Mouse (Mus musculus): ENCODE data around the gene Ppp2r5b. TPM values are rescaled to one million over a fixed set of nuclear protein-coding genes. Genes with fewer than 3 reads are reported as not detected.

Ppp2r5b gene
- polyA plus RNA-seq, 1 experiment from 2014 or later: 34.5 TPM

DNA sequence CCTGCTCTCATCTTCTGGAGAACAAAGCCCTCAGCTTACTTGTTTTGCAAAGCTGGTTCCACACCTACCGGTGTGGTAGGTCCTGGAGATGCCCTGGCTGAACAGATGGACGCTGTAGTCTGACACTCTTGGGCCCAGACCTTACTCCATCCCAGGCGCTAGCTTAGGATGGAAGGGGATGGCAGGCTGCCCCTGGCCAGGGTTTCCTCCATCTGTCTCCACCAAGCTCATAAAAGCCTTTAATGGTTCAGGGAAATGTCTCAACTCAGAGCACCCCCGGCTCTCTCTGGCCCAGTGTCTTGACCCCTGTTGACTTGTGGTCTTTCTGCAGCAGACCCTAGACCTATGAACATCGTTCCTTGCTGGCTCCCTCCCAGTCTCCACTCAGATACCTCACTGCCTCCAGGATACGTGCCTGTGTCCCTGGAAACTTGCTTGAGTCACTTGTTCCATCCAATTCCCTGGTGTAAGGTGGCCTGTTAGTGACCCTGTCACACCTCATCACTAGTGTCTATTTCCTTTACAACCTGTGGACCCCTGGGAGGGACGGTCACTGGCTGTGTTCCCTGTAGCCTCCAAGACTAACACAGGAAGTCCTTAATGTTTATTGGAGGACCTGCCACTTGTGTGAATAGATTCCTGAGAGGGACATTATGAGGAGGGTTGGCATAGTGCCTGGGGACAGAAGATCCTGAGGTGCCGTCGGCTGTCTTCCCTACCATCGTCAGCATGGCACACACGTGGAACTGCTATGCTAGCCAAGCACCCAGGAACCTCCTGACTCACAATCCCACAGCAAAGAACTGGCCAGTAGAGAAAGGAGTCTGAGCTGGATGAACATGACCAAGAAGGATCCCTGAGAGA, 31.9 kb upstream of the Ppp2r5b start:
- ATAC-seq (ENCODE audit: insufficient number of reproducible peaks, insufficient read depth, low FRiP score, low TSS enrichment): no peak
- H3K27me3 ChIP-seq: peaks cover 4% of the 10 kb centered on the region; the same call in 1 of the 2 replicates
- 68% methylated on average over 11 of the region's 11 CpGs for WGBS
- no peak overlapping the region for H3K4me3 ChIP-seq
- H3K9me3 ChIP-seq: no peaks in the 10 kb centered on the region
- 0 out of 2 replicates have a peak, but pooled peaks cover 1% of the 10 kb centered on the region for H3K36me3 ChIP-seq
- no peak overlapping the region for H3K4me2 ChIP-seq (replicated peaks)
- H3K9ac ChIP-seq: no peak overlapping the region
- H3K4me1 ChIP-seq: no peaks in the 10 kb centered on the region
- no peak overlapping the region for H3K27ac ChIP-seq

DNA sequence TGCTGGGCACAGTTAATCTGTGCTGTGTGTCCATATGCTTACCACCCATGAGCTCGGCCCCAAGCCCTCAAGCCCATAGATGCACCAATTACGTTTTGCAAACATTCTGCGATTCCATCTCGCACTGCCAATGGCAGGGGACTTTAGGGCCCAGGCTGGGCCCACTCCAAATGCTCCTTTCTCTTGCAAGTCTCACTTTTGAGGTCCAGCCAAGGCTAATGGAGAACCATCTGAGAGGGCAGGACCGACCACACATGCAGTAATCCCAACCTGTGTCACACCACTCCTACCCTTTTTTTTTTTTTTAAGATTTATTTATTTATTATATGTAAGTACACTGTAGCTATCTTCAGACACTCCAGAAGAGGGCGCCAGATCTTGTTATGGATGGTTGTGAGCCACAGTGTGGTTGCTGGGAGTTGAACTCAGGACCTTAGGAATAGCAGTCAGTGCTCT, 30.1 kb upstream of the Ppp2r5b start:
- H3K36me3 ChIP-seq: peaks cover 18% of the 10 kb centered on the region
- no peaks in the 10 kb centered on the region; the same call in 1 of the 2 replicates for H3K9me3 ChIP-seq
- ATAC-seq (ENCODE audit: insufficient number of reproducible peaks, insufficient read depth, low FRiP score, low TSS enrichment): no peak
- H3K4me3 ChIP-seq: no peak overlapping the region
- H3K4me2 ChIP-seq (replicated peaks): no peak overlapping the region
- H3K27me3 ChIP-seq: no peaks in the 10 kb centered on the region
- H3K27ac ChIP-seq: no peak overlapping the region
- 62% methylated on average over 6 of the region's 6 CpGs for WGBS
- H3K4me1 ChIP-seq: no peaks in the 10 kb centered on the region
- H3K9ac ChIP-seq: no peak overlapping the region

DNA sequence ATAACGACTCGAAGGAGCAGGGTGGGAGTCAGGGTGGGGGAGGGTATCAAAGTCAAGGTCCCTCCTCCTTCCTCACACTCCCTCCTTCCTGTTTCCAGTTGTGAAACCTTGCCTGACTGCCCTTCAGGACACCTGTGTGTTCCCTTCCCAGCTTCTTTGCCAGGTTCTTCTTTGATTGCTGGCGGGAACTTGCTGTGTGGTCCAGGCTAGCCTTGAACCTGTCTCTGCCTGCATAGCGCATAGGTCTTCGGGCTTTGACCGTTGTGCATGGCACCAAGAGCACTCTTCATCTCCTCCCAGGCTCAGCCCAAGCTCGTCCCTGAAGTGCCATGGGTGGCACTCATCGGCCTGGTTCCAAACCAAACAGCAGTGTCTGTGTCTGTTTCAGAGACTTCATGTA, 29.3 kb upstream of the Ppp2r5b start:
- H3K4me1 ChIP-seq: no peaks in the 10 kb centered on the region
- H3K4me2 ChIP-seq (replicated peaks): no peak overlapping the region
- no peak overlapping the region for H3K27ac ChIP-seq
- H3K4me3 ChIP-seq: no peak overlapping the region
- H3K27me3 ChIP-seq: no peaks in the 10 kb centered on the region
- H3K36me3 ChIP-seq: peaks cover 26% of the 10 kb centered on the region
- ATAC-seq (ENCODE audit: insufficient number of reproducible peaks, insufficient read depth, low FRiP score, low TSS enrichment): no peak
- no peaks in the 10 kb centered on the region; the same call in 1 of the 2 replicates for H3K9me3 ChIP-seq
- 89% methylated on average over 8 of the region's 8 CpGs for WGBS
- 0 out of 2 replicates have a peak overlapping the region, but pooled peaks have one; percentile 21 for H3K9ac ChIP-seq

DNA sequence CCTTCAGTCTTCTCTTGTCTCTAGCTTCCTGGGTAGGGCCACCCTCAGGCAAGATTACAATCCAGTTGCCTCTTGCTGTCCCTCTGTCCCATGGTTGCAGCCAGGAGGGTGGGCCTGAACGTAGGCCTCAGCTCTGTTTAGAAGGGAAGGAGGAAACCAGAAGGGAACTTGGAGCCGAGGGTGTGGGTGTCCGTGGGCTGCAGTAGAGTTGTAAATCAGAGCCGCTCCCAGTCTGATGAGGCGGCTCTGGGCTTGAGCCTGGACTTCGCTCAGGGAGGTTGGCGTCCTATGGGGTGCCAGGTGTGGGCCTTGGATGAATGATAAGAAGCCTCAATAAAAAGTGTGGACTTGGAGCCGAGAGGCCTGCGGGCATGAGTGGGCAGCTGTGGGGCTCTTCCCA, 28.5 kb upstream of the Ppp2r5b start:
- no peak overlapping the region for H3K27ac ChIP-seq
- no peaks in the 10 kb centered on the region for H3K4me1 ChIP-seq
- no peak for ATAC-seq (ENCODE audit: insufficient number of reproducible peaks, insufficient read depth, low FRiP score, low TSS enrichment)
- H3K4me3 ChIP-seq: no peak overlapping the region
- H3K9ac ChIP-seq: no peak overlapping the region
- no peaks in the 10 kb centered on the region; the same call in 1 of the 2 replicates for H3K9me3 ChIP-seq
- H3K4me2 ChIP-seq (replicated peaks): no peak overlapping the region
- 74% methylated on average over 9 of the region's 9 CpGs for WGBS
- H3K27me3 ChIP-seq: no peaks in the 10 kb centered on the region
- peaks cover 31% of the 10 kb centered on the region for H3K36me3 ChIP-seq

DNA sequence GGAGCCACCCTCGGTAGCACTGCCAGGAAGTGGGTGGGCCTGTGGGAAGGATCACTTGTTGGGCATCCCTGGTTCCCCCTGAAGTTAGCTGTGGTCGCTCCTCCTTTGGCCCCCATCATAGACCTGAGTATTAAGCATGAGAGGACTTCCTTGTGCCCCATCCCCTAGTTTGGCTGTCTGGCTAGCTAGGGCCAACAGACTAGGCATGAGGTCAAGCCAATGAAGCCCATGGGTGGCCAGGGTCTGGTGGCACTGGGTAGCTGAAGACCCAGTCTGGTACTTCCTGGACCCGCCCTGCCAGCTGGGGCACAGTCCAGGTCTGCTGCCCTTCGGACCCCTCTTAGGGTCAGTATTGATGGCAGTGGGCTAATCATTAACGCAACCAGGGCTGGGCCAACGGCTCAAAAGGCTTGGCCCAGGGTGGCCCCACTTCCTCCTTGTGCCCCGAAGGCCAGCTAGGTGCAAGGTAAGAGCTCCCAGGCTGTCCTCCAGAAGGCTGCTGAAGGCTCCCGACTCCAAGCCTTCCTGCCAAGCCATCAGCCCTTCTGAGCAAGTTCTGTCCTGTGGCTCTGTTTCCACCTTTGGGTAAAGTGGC, 27.3 kb upstream of the Ppp2r5b start:
- WGBS: 86% methylated on average over 8 of the region's 8 CpGs
- Histone ChIP-seq H3K36me3 (peaks cover 44% of the 10 kb centered on the region), H3K4me1 (no peaks in the 10 kb centered on the region), H3K27me3 (no peaks in the 10 kb centered on the region), H3K9ac (no peak overlapping the region), H3K27ac (no peak overlapping the region), H3K4me3 (no peak overlapping the region), H3K9me3 (no peaks in the 10 kb centered on the region; the same call in 1 of the 2 replicates), H3K4me2 (replicated peaks) (no peak overlapping the region)
- ATAC-seq (ENCODE audit: insufficient number of reproducible peaks, insufficient read depth, low FRiP score, low TSS enrichment): no peak

DNA sequence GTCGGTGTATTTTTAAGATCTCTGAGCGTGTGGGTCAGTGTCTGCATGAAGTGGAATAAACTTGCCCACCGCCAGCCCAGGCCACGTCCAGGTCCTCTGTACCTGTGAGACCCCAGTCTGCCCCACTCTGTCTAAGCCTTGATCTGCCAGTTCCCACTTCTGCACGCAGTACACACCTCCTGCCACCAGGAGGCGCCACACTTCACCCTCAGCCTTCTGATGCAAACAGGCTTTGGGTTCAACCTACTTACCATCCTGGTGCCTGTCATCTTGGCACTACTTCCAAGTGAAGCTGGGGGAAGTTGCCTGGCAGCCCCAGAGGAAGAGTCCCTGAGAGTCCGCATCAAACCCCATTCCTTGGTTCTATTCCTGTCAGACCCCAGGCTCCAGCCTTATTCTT, 26.6 kb upstream of the Ppp2r5b start:
- no peak for ATAC-seq (ENCODE audit: insufficient number of reproducible peaks, insufficient read depth, low FRiP score, low TSS enrichment)
- WGBS: 56% methylated on average over 7 of the region's 7 CpGs
- no peaks in the 10 kb centered on the region for H3K27me3 ChIP-seq
- H3K4me3 ChIP-seq: no peak overlapping the region
- no peak overlapping the region for H3K9ac ChIP-seq
- no peaks in the 10 kb centered on the region; the same call in 1 of the 2 replicates for H3K9me3 ChIP-seq
- no peak overlapping the region for H3K4me2 ChIP-seq (replicated peaks)
- H3K4me1 ChIP-seq: no peaks in the 10 kb centered on the region
- H3K36me3 ChIP-seq: peaks cover 51% of the 10 kb centered on the region
- no peak overlapping the region for H3K27ac ChIP-seq

DNA sequence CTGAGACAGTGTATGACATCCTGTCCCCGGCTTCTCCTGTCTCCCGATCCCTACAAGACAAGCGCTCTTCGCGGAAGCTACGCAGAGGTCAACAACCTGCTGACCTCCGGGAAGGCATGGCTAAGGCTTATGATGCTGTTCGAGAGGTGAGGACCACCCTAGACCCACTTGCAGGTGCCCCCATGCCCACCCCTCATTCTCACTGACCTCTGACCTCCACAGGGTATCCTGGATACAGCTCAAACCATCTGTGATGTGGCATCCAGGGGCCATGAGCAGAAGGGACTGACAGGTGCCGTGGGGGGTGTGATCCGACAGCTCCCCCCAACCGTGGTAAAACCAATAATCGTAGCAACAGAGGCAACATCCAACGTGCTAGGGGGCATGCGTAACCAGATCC, 25.7 kb upstream of the Ppp2r5b start:
- Histone ChIP-seq H3K36me3 (peaks cover 59% of the 10 kb centered on the region), H3K27ac (no peak overlapping the region), H3K27me3 (no peaks in the 10 kb centered on the region), H3K4me2 (replicated peaks) (no peak overlapping the region), H3K4me1 (no peaks in the 10 kb centered on the region), H3K9me3 (no peaks in the 10 kb centered on the region; the same call in 1 of the 2 replicates), H3K9ac (no peak overlapping the region), H3K4me3 (no peak overlapping the region)
- WGBS: 88% methylated on average over 14 of the region's 14 CpGs
- no peak for ATAC-seq (ENCODE audit: insufficient number of reproducible peaks, insufficient read depth, low FRiP score, low TSS enrichment)

DNA sequence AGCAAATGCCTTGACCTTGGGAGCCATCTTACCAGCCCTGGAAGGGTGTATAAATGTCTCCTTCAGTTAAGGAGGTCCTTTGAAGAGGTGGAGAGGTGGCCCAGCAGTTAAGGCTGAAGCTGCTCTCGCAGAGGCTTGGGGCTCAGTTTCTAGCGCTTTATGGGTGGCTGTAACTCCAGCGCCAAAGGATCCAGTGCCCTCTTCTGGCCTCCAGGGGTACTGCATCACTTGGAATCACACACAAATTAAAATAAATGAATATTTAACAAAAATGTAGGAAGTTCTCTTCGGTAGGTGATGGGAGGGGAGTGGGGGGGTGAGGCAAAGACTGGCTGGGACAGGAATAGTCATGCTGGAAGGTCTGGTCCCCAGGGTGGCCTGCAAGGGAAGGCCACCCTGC, 25.3 kb upstream of the Ppp2r5b start:
- WGBS: 74% methylated on average over 4 of the region's 4 CpGs
- H3K36me3 ChIP-seq: peaks cover 64% of the 10 kb centered on the region
- ATAC-seq (ENCODE audit: insufficient number of reproducible peaks, insufficient read depth, low FRiP score, low TSS enrichment): no peak
- no peak overlapping the region for H3K27ac ChIP-seq
- H3K4me1 ChIP-seq: no peaks in the 10 kb centered on the region
- H3K9ac ChIP-seq: no peak overlapping the region
- H3K27me3 ChIP-seq: no peaks in the 10 kb centered on the region
- H3K9me3 ChIP-seq: no peaks in the 10 kb centered on the region; the same call in 1 of the 2 replicates
- no peak overlapping the region for H3K4me3 ChIP-seq
- no peak overlapping the region for H3K4me2 ChIP-seq (replicated peaks)

DNA sequence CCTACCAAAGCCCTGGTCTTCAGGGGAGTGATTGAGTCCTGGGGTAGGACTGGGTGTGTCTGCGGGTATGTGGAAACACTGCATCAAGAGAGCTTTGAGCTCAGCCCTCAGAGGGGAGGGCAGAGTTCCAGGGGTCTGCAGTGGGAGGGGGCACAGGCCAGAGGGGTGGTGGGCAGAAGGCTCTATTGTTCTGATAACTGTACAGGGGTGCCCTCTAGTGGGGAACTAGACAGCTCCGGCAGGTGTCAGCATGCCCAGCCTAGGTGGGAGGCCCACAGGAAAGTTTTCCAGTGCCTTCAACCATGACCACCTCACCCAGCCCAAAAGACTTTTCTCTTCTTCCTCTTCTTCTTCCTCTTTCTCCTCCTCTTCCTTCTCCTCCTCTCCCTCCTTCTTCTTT, 24.8 kb upstream of the Ppp2r5b start:
- peaks cover 69% of the 10 kb centered on the region for H3K36me3 ChIP-seq
- H3K27ac ChIP-seq: no peak overlapping the region
- no peak overlapping the region for H3K4me2 ChIP-seq (replicated peaks)
- no peaks in the 10 kb centered on the region; the same call in 1 of the 2 replicates for H3K9me3 ChIP-seq
- ATAC-seq (ENCODE audit: insufficient number of reproducible peaks, insufficient read depth, low FRiP score, low TSS enrichment): no peak
- WGBS: 58% methylated on average over 2 of the region's 2 CpGs
- no peaks in the 10 kb centered on the region for H3K27me3 ChIP-seq
- no peak overlapping the region for H3K9ac ChIP-seq
- no peaks in the 10 kb centered on the region for H3K4me1 ChIP-seq
- H3K4me3 ChIP-seq: no peak overlapping the region

DNA sequence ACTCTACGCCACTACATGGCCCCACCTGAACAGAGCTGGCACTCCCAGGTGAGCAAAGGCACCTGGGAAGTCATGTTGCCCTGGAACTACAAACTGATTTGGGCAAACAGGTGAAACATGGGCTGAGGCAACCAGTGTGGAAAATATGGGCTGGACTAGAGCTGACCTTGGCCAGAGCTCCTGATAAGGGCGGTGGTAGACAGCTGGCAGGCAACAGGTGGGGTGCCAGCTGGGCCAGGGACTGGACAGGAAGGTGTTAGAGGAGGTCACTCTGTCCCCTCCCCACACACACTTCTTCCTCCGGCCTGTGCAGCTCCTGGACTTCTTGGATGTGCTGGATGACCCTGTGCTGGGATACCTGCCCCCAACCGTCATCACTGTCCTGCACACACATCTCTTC, 17.3 kb upstream of the Ppp2r5b start:
- Histone ChIP-seq H3K4me2 (replicated peaks) (no peak overlapping the region), H3K9me3 (no peaks in the 10 kb centered on the region), H3K27ac (no peak overlapping the region), H3K36me3 (peaks cover 88% of the 10 kb centered on the region), H3K4me3 (no peak overlapping the region), H3K9ac (peak overlapping the region; percentile 13; the same call in 1 of the 2 replicates), H3K27me3 (no peaks in the 10 kb centered on the region), H3K4me1 (no peaks in the 10 kb centered on the region)
- ATAC-seq (ENCODE audit: insufficient number of reproducible peaks, insufficient read depth, low FRiP score, low TSS enrichment): no peak
- 88% methylated on average over 4 of the region's 4 CpGs for WGBS

DNA sequence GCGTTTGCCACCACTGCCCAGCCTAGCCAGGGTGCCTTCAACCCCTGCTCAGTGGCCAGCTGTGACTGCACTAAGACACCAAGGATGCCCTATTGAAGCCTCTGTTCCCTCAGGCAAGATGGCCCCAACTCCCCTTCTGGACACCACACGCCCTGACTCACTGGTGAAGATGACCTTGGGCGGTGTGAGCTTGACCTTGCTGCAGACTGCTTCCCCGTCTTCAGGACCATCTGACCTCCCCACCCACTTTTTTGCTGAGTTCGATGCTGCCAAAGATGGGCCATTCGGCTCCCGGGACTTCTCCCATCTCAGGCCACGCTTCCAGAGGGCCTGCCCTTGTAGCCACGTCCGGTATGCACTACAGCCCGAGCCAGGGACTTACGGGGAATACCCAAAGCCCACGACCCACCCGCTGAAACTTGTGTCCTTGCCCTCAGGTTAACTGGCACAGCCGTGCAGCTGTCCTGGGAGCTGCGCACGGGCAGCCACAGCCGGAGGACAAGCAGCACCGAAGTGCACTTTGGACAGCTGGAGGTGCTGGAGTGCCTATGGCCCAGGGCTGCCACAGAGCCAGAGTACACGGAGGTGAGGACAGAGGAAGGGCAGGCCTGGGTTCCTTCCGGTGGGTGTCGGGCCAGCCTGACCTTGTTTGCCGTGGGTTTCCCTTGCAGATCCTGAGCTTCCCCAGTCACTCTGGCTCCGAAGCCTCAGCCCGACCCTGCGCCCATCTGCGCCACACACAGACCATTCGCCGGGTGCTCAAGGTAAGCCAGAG, 12.0 kb upstream of the Ppp2r5b start:
- H3K27ac ChIP-seq: no peak overlapping the region
- no peaks in the 10 kb centered on the region for H3K9me3 ChIP-seq
- no peak overlapping the region for H3K4me3 ChIP-seq
- H3K27me3 ChIP-seq: no peaks in the 10 kb centered on the region
- H3K4me2 ChIP-seq (replicated peaks): no peak overlapping the region
- ATAC-seq (ENCODE audit: insufficient number of reproducible peaks, insufficient read depth, low FRiP score, low TSS enrichment): no peak
- H3K4me1 ChIP-seq: peaks cover 6% of the 10 kb centered on the region
- H3K9ac ChIP-seq: no peak overlapping the region
- WGBS: 90% methylated on average over 29 of the region's 29 CpGs
- H3K36me3 ChIP-seq: peaks cover 70% of the 10 kb centered on the region

Data from embryonic facial prominence, embryonic 12.5 days (tissue).